Mouse (Mus musculus): ENCODE data around the gene Ythdc1. TPM values are rescaled to one million over a fixed set of nuclear protein-coding genes. Genes with fewer than 3 reads are reported as not detected.
A peak's percentile ranks its signal among the peaks of the same experiment; 100 is the strongest.
"Not testable (repeated sequence)": the region's sequence is repeated elsewhere in the genome, so short reads cannot be mapped to it uniquely, and the experiment has no call there.

Gene Ythdc1
- polyA plus RNA-seq, 1 experiment = 112 TPM

- Histone ChIP-seq H3K27ac (ENCODE audit: insufficient read depth, low read length) (no peak overlapping the region), H3K4me1 (ENCODE audit: control insufficient read depth, insufficient read depth, low read length) (no peaks in the 10 kb centered on the region), H3K27me3 (ENCODE audit: control insufficient read depth, insufficient read depth, low read length, poor library complexity, severe bottlenecking) (no peaks in the 10 kb centered on the region), H3K9ac (ENCODE audit: low read depth, poor library complexity, severe bottlenecking) (no peak overlapping the region), H3K36me3 (ENCODE audit: control insufficient read depth, insufficient read depth, low read length, poor library complexity, severe bottlenecking) (peaks cover 17% of the 10 kb centered on the region), H3K9me3 (replicated peaks; ENCODE audit: control insufficient read depth, insufficient read depth, low read length, poor library complexity, severe bottlenecking) (no peaks in the 10 kb centered on the region; the same call in 1 of the 2 replicates), H3K4me3 (ENCODE audit: low read depth, low read length) (no peak overlapping the region)
- TF ChIP-seq EP300 (IDR thresholded peaks at IDR 0.05; ENCODE audit: insufficient read depth, low read depth, low read length) (no peak), POLR2A (IDR thresholded peaks at IDR 0.05; ENCODE audit: insufficient read depth, low read length) (no peak), CTCF (IDR thresholded peaks at IDR 0.05; ENCODE audit: low read depth, low read length) (no peak)
Measured at GRCm38 (mm10) chr5:86838110-86838509, 34.1 kb downstream of the Ythdc1 start.

- Histone ChIP-seq H3K9me3 (replicated peaks; ENCODE audit: control insufficient read depth, insufficient read depth, low read length, poor library complexity, severe bottlenecking) (no peaks in the 10 kb centered on the region; the same call in 1 of the 2 replicates), H3K9ac (ENCODE audit: low read depth, poor library complexity, severe bottlenecking) (no peak overlapping the region), H3K27ac (ENCODE audit: insufficient read depth, low read length) (no peak overlapping the region), H3K4me1 (ENCODE audit: control insufficient read depth, insufficient read depth, low read length) (no peaks in the 10 kb centered on the region), H3K27me3 (ENCODE audit: control insufficient read depth, insufficient read depth, low read length, poor library complexity, severe bottlenecking) (no peaks in the 10 kb centered on the region), H3K4me3 (ENCODE audit: low read depth, low read length) (no peak overlapping the region), H3K36me3 (ENCODE audit: control insufficient read depth, insufficient read depth, low read length, poor library complexity, severe bottlenecking) (peaks cover 14% of the 10 kb centered on the region)
- no peak for TF ChIP-seq POLR2A (IDR thresholded peaks at IDR 0.05; ENCODE audit: insufficient read depth, low read length)
- no peak for TF ChIP-seq EP300 (IDR thresholded peaks at IDR 0.05; ENCODE audit: insufficient read depth, low read depth, low read length)
- TF ChIP-seq CTCF (IDR thresholded peaks at IDR 0.05; ENCODE audit: low read depth, low read length) = no peak
Measured at GRCm38 (mm10) chr5:86839472-86839871, 35.5 kb downstream of the Ythdc1 start.

GRCm38 (mm10) chr5:86840207-86840606, 36.2 kb downstream of the Ythdc1 start:
- H3K27me3 ChIP-seq (ENCODE audit: control insufficient read depth, insufficient read depth, low read length, poor library complexity, severe bottlenecking) = no peaks in the 10 kb centered on the region
- no peaks in the 10 kb centered on the region; the same call in 1 of the 2 replicates for H3K9me3 ChIP-seq (replicated peaks; ENCODE audit: control insufficient read depth, insufficient read depth, low read length, poor library complexity, severe bottlenecking)
- peaks cover 11% of the 10 kb centered on the region for H3K36me3 ChIP-seq (ENCODE audit: control insufficient read depth, insufficient read depth, low read length, poor library complexity, severe bottlenecking)
- no peaks in the 10 kb centered on the region for H3K4me1 ChIP-seq (ENCODE audit: control insufficient read depth, insufficient read depth, low read length)
- no peak overlapping the region for H3K4me3 ChIP-seq (ENCODE audit: low read depth, low read length)
- no peak overlapping the region for H3K27ac ChIP-seq (ENCODE audit: insufficient read depth, low read length)
- no peak for TF ChIP-seq CTCF (IDR thresholded peaks at IDR 0.05; ENCODE audit: low read depth, low read length)
- TF ChIP-seq POLR2A (IDR thresholded peaks at IDR 0.05; ENCODE audit: insufficient read depth, low read length) = no peak
- no peak for TF ChIP-seq EP300 (IDR thresholded peaks at IDR 0.05; ENCODE audit: insufficient read depth, low read depth, low read length)
- no peak overlapping the region for H3K9ac ChIP-seq (ENCODE audit: low read depth, poor library complexity, severe bottlenecking)

GRCm38 (mm10) chr5:86841261-86841660, 37.2 kb downstream of the Ythdc1 start:
- not testable (repeated sequence) for H3K4me1 ChIP-seq (ENCODE audit: control insufficient read depth, insufficient read depth, low read length); H3K9me3 ChIP-seq (replicated peaks; ENCODE audit: control insufficient read depth, insufficient read depth, low read length, poor library complexity, severe bottlenecking); H3K27me3 ChIP-seq (ENCODE audit: control insufficient read depth, insufficient read depth, low read length, poor library complexity, severe bottlenecking); H3K9ac ChIP-seq (ENCODE audit: low read depth, poor library complexity, severe bottlenecking); H3K4me3 ChIP-seq (ENCODE audit: low read depth, low read length); H3K27ac ChIP-seq (ENCODE audit: insufficient read depth, low read length); H3K36me3 ChIP-seq (ENCODE audit: control insufficient read depth, insufficient read depth, low read length, poor library complexity, severe bottlenecking)

GRCm38 (mm10) chr5:86850104-86850503, 46.1 kb downstream of the Ythdc1 start:
- TF ChIP-seq POLR2A (IDR thresholded peaks at IDR 0.05; ENCODE audit: insufficient read depth, low read length) (no peak), CTCF (IDR thresholded peaks at IDR 0.05; ENCODE audit: low read depth, low read length) (no peak), EP300 (IDR thresholded peaks at IDR 0.05; ENCODE audit: insufficient read depth, low read depth, low read length) (no peak)
- H3K36me3 ChIP-seq (ENCODE audit: control insufficient read depth, insufficient read depth, low read length, poor library complexity, severe bottlenecking) = no peaks in the 10 kb centered on the region
- no peak overlapping the region for H3K9ac ChIP-seq (ENCODE audit: low read depth, poor library complexity, severe bottlenecking)
- no peaks in the 10 kb centered on the region for H3K27me3 ChIP-seq (ENCODE audit: control insufficient read depth, insufficient read depth, low read length, poor library complexity, severe bottlenecking)
- no peak overlapping the region for H3K27ac ChIP-seq (ENCODE audit: insufficient read depth, low read length)
- H3K9me3 ChIP-seq (replicated peaks; ENCODE audit: control insufficient read depth, insufficient read depth, low read length, poor library complexity, severe bottlenecking) = peaks cover 9% of the 10 kb centered on the region; the same call in 1 of the 2 replicates
- H3K4me3 ChIP-seq (ENCODE audit: low read depth, low read length) = no peak overlapping the region
- H3K4me1 ChIP-seq (ENCODE audit: control insufficient read depth, insufficient read depth, low read length) = no peaks in the 10 kb centered on the region

GRCm38 (mm10) chr5:86851658-86852057, 47.6 kb downstream of the Ythdc1 start:
- Histone ChIP-seq H3K27ac (ENCODE audit: insufficient read depth, low read length) (peak overlapping the region; percentile 72), H3K9me3 (replicated peaks; ENCODE audit: control insufficient read depth, insufficient read depth, low read length, poor library complexity, severe bottlenecking) (peaks cover 11% of the 10 kb centered on the region), H3K27me3 (ENCODE audit: control insufficient read depth, insufficient read depth, low read length, poor library complexity, severe bottlenecking) (no peaks in the 10 kb centered on the region), H3K4me1 (ENCODE audit: control insufficient read depth, insufficient read depth, low read length) (no peaks in the 10 kb centered on the region), H3K36me3 (ENCODE audit: control insufficient read depth, insufficient read depth, low read length, poor library complexity, severe bottlenecking) (no peaks in the 10 kb centered on the region), H3K9ac (ENCODE audit: low read depth, poor library complexity, severe bottlenecking) (no peak overlapping the region), H3K4me3 (ENCODE audit: low read depth, low read length) (no peak overlapping the region)
- TF ChIP-seq EP300 (IDR thresholded peaks at IDR 0.05; ENCODE audit: insufficient read depth, low read depth, low read length) = peak; percentile 82
- no peak for TF ChIP-seq POLR2A (IDR thresholded peaks at IDR 0.05; ENCODE audit: insufficient read depth, low read length)

- Histone ChIP-seq H3K9me3 (replicated peaks; ENCODE audit: control insufficient read depth, insufficient read depth, low read length, poor library complexity, severe bottlenecking) (peaks cover 11% of the 10 kb centered on the region), H3K27ac (ENCODE audit: insufficient read depth, low read length) (peak overlapping the region; percentile 53)
- H3K4me1 ChIP-seq (ENCODE audit: control insufficient read depth, insufficient read depth, low read length); H3K27me3 ChIP-seq (ENCODE audit: control insufficient read depth, insufficient read depth, low read length, poor library complexity, severe bottlenecking); H3K4me3 ChIP-seq (ENCODE audit: low read depth, low read length); H3K9ac ChIP-seq (ENCODE audit: low read depth, poor library complexity, severe bottlenecking); H3K36me3 ChIP-seq (ENCODE audit: control insufficient read depth, insufficient read depth, low read length, poor library complexity, severe bottlenecking): not testable (repeated sequence)
Measured at GRCm38 (mm10) chr5:86856505-86856904, 52.5 kb downstream of the Ythdc1 start.
